Mouse (Mus musculus): ENCODE results near the gene Crnn. TPM values are rescaled to one million over a fixed set of nuclear protein-coding genes. Genes with fewer than 3 reads are reported as not detected.

The Crnn gene
- not detected for polyA plus RNA-seq (2015; fragmentation: Illumina TruSeq; extraction: RNeasy Lipid Tissue Mini Kit (QIAGEN cat#74804); ENCODE audit: insufficient read depth, low read depth, low replicate concordance)

GRCm38 (mm10) chr3:93144510-93145051 lies at the start of gene Crnn:
Crnn (plus strand) TSS chr3:93144787.

DNA sequence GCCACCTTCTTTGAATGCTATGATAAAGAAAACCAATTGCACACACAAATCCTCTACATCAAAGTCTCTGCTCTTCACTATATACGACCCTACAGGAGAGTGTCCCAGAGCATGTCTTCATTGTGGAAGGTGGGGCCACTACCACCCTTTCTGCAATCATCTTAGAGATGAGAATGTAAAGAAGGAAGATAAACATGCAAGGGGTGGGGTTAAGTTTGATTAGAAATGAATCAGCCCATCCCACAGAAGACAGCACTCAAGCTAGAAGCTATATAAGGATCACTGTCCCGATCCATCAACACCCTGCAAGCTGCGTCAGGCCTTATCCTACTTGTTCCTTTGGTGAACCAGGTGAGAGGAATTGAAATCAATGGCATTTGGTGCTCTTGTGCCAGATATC lies 52.4 kb downstream of the Crnn start, which contains the start of gene Flg2:
Gene Flg2 (plus strand): TSS at position 301 of the 400 bp plus-strand sequence.

Other genes starting within 250 kb of the Crnn start
- gene Lce3a, start 218.6 kb upstream of the Crnn start, polyA plus RNA-seq (2015; fragmentation: Illumina TruSeq; extraction: RNeasy Lipid Tissue Mini Kit (QIAGEN cat#74804); ENCODE audit: insufficient read depth, low read depth, low replicate concordance): not detected
- gene Lce3b, start 211.8 kb upstream of the Crnn start, polyA plus RNA-seq (2015; fragmentation: Illumina TruSeq; extraction: RNeasy Lipid Tissue Mini Kit (QIAGEN cat#74804); ENCODE audit: insufficient read depth, low read depth, low replicate concordance): not detected
- not detected for gene Lce3c, start 200.3 kb upstream of the Crnn start, polyA plus RNA-seq (2015; fragmentation: Illumina TruSeq; extraction: RNeasy Lipid Tissue Mini Kit (QIAGEN cat#74804); ENCODE audit: insufficient read depth, low read depth, low replicate concordance)
- not detected for gene Lce3d, start 187.4 kb upstream of the Crnn start, polyA plus RNA-seq (2015; fragmentation: Illumina TruSeq; extraction: RNeasy Lipid Tissue Mini Kit (QIAGEN cat#74804); ENCODE audit: insufficient read depth, low read depth, low replicate concordance)
- gene Lce3e, start 177.7 kb upstream of the Crnn start, polyA plus RNA-seq (2015; fragmentation: Illumina TruSeq; extraction: RNeasy Lipid Tissue Mini Kit (QIAGEN cat#74804); ENCODE audit: insufficient read depth, low read depth, low replicate concordance): not detected
- gene Lce3f, start 152.6 kb upstream of the Crnn start, polyA plus RNA-seq (2015; fragmentation: Illumina TruSeq; extraction: RNeasy Lipid Tissue Mini Kit (QIAGEN cat#74804); ENCODE audit: insufficient read depth, low read depth, low replicate concordance): not detected
- not detected for gene Crct1, start 129.1 kb upstream of the Crnn start, polyA plus RNA-seq (2015; fragmentation: Illumina TruSeq; extraction: RNeasy Lipid Tissue Mini Kit (QIAGEN cat#74804); ENCODE audit: insufficient read depth, low read depth, low replicate concordance)
- gene Lce1m, start 125.7 kb upstream of the Crnn start, polyA plus RNA-seq (2015; fragmentation: Illumina TruSeq; extraction: RNeasy Lipid Tissue Mini Kit (QIAGEN cat#74804); ENCODE audit: insufficient read depth, low read depth, low replicate concordance): not detected
- not detected for gene Gm4858, start 76.0 kb upstream of the Crnn start, polyA plus RNA-seq (2015; fragmentation: Illumina TruSeq; extraction: RNeasy Lipid Tissue Mini Kit (QIAGEN cat#74804); ENCODE audit: insufficient read depth, low read depth, low replicate concordance)
- not detected for gene Flg2, start 52.5 kb downstream of the Crnn start, polyA plus RNA-seq (2015; fragmentation: Illumina TruSeq; extraction: RNeasy Lipid Tissue Mini Kit (QIAGEN cat#74804); ENCODE audit: insufficient read depth, low read depth, low replicate concordance)
- gene Flg, start 128.7 kb downstream of the Crnn start, polyA plus RNA-seq (2015; fragmentation: Illumina TruSeq; extraction: RNeasy Lipid Tissue Mini Kit (QIAGEN cat#74804); ENCODE audit: insufficient read depth, low read depth, low replicate concordance): not detected
- not detected for gene Hrnr, start 175.0 kb downstream of the Crnn start, polyA plus RNA-seq (2015; fragmentation: Illumina TruSeq; extraction: RNeasy Lipid Tissue Mini Kit (QIAGEN cat#74804); ENCODE audit: insufficient read depth, low read depth, low replicate concordance)
- not detected for gene Rptn, start 248.9 kb downstream of the Crnn start, polyA plus RNA-seq (2015; fragmentation: Illumina TruSeq; extraction: RNeasy Lipid Tissue Mini Kit (QIAGEN cat#74804); ENCODE audit: insufficient read depth, low read depth, low replicate concordance)

Data from pancreas, adult 10 weeks (tissue).